Mouse (Mus musculus) bone marrow, adult 2 months (tissue): ENCODE data around the gene Cfap61.

ENCODE experiments used
- CTCF ChIP-seq: fragments of 200-500 bp; IDR thresholded peaks from 2 replicates; pipeline ENCODE4 v1.5.1; 2011; ENCODE audit warnings: low read length, control low read depth; ENCODE audit not compliant: control insufficient read depth, insufficient read depth
- POLR2A ChIP-seq: fragments of 200-500 bp; IDR thresholded peaks from 2 replicates; pipeline ENCODE4 v1.6.1; 2011; ENCODE audit warnings: low read depth, mild to moderate bottlenecking, control low read depth, low read length, borderline replicate concordance; ENCODE audit not compliant: control insufficient read depth

DNA sequence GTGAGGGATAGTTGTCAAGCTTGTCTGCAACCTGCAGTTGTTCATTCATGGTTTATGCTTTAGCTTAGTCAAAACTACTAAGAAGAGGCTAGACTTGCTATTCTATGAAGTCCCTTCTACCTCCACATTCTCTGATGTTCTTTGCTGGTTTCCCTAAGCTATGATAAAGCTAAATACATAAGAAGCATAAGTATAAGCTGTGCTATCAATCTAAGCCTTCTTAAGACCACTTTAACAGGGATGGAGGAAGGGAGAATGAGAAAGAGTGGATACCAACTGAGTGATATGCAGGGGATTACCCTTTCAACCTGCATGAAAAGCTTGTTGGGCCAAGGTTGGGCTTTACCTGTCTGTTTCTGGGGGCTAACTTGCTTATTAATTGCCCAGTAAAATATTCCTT is 321.1 kb downstream of the Cfap61 start:
- TF ChIP-seq POLR2A (no peak), CTCF (no peak)
